Mouse (Mus musculus): ENCODE results near the gene Ptcd1. TPM values are rescaled to one million over a fixed set of nuclear protein-coding genes. Genes with fewer than 3 reads are reported as not detected.

Ptcd1 gene
- polyA plus RNA-seq, 1 experiment from 2014 or later: 20.5 TPM

DNA sequence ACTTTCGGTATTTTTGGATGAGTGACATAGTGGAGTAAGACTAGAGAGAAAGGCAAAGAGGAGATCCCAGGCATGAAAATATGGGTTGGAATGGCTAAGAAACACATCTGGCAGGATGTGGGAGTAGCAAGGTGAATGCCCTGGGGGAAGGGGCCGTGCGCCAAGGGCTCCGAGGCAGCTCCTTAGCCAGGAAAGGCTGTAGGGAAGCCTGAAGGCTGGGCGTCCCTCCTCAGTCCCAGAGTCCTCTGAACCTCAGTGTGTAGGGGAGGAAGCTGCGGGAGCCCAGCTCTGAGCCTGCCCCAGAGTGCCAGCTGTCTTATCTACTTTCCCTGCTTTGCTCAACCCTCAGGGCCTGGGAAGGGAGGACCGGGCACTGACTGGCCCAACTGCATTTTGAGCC, 46.0 kb downstream of the Ptcd1 start:
- H3K27ac ChIP-seq: no peak overlapping the region
- H3K27me3 ChIP-seq (replicated peaks): no peaks in the 10 kb centered on the region
- no peak overlapping the region for H3K4me3 ChIP-seq
- H3K4me2 ChIP-seq (replicated peaks): no peak overlapping the region
- ATAC-seq (ENCODE audit: low FRiP score, low read depth): no peak
- no peak overlapping the region for H3K9ac ChIP-seq
- WGBS: 80% methylated on average over 7 of the region's 7 CpGs
- H3K4me1 ChIP-seq: no peaks in the 10 kb centered on the region
- peaks cover 28% of the 10 kb centered on the region for H3K36me3 ChIP-seq
- H3K9me3 ChIP-seq: no peaks in the 10 kb centered on the region

DNA sequence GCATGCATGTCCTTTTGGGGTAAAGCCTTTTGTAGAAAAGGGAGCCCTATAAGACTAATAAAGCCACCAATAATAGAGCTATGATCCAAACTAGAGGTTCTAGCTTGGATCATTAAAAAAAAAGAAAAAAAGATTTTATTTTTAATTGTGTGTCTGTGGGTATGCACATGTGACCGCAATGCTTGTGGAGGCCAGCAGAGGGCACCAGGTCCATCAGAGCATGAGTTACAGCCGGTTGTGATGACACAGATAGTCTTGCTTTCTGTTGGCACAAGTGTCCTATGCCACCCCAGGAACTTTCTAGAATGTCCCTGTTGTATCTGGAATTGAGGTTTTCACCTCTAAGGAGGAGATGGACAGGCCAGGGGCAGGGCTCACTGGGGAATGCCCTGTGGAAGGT, 47.5 kb downstream of the Ptcd1 start:
- peaks cover 5% of the 10 kb centered on the region; the same call in 1 of the 2 replicates for H3K4me1 ChIP-seq
- ATAC-seq (ENCODE audit: low FRiP score, low read depth): no peak
- H3K4me2 ChIP-seq (replicated peaks): no peak overlapping the region
- H3K27ac ChIP-seq: no peak overlapping the region
- WGBS: 91% methylated on average over 2 of the region's 2 CpGs
- peaks cover 14% of the 10 kb centered on the region; the same call in 1 of the 2 replicates for H3K36me3 ChIP-seq
- no peaks in the 10 kb centered on the region for H3K9me3 ChIP-seq
- H3K4me3 ChIP-seq: no peak overlapping the region
- H3K27me3 ChIP-seq (replicated peaks): peaks cover 9% of the 10 kb centered on the region
- H3K9ac ChIP-seq: no peak overlapping the region

DNA sequence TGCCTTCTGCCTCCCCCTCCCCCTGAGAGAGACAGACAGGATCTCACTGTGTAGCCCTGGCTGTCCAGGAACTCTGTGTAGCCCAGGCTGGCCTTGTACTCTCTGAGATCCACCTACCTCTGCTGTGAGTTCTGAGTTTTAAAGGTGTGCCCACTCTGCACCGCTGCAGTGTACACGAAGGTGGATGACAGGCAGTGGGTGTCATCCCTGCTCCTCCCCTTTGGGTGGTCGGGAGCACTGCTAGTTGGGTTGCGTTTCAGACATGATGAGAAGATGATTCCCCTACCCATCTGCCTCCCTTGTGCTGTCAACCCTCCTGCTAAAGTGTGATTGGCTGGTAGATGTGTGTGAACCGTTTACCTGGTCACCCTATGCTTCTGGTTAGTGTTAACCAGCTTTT, 48.4 kb downstream of the Ptcd1 start:
- peaks cover 9% of the 10 kb centered on the region; the same call in 1 of the 2 replicates for H3K4me1 ChIP-seq
- H3K36me3 ChIP-seq: peaks cover 4% of the 10 kb centered on the region; the same call in 1 of the 2 replicates
- H3K9ac ChIP-seq: no peak overlapping the region
- no peak overlapping the region for H3K4me3 ChIP-seq
- H3K4me2 ChIP-seq (replicated peaks): no peak overlapping the region
- H3K9me3 ChIP-seq: no peaks in the 10 kb centered on the region
- H3K27ac ChIP-seq: no peak overlapping the region
- WGBS: 86% methylated on average over 5 of the region's 5 CpGs
- peaks cover 18% of the 10 kb centered on the region for H3K27me3 ChIP-seq (replicated peaks)
- no peak for ATAC-seq (ENCODE audit: low FRiP score, low read depth)

DNA sequence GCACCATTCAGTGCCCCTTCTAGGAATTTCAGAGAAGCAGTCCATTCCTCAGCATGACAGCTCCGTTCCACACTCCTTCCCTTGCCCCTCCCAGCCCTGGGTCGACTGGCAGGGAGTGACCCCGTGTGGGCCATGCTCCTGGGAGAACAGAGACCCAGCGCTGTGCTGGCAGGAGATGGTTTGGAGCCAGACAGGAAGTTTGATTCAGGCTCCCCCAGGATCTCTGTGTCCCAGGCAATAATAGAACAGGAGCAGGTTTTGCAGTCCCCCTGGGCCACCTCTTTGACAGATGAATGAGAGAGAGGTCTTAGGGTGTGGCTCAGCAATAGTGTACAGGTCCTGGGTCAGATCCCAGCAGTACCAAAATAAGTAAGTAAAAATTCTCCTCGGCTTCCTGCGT, 48.9 kb downstream of the Ptcd1 start:
- Histone ChIP-seq H3K4me2 (replicated peaks) (no peak overlapping the region), H3K36me3 (no peaks in the 10 kb centered on the region; the same call in 1 of the 2 replicates), H3K27me3 (replicated peaks) (peaks cover 20% of the 10 kb centered on the region), H3K9me3 (no peaks in the 10 kb centered on the region), H3K9ac (no peak overlapping the region), H3K4me3 (no peak overlapping the region), H3K27ac (no peak overlapping the region), H3K4me1 (peaks cover 9% of the 10 kb centered on the region; the same call in 1 of the 2 replicates)
- 69% methylated on average over 6 of the region's 6 CpGs for WGBS
- ATAC-seq (ENCODE audit: low FRiP score, low read depth): no peak

DNA sequence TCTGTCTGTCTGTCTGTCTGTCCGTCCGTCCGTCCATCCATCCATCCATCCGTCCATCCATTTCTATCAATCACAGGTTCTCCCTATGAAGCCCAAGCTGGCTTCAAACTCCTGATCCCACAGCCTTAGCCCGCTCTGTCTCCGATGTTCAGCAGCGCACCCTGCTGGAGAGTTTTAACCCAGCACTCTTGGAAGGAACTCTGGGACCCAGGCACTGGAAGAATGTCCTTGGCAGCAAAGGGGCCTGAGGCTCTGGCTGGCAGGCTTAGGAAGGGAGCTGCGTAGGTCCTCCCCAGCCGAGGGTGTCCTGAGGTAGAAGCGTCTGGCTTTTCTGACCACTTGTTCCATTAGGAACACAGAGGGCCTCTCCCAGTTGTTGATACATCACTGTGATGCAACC, 50.0 kb downstream of the Ptcd1 start:
- H3K4me3 ChIP-seq: no peak overlapping the region
- H3K9me3 ChIP-seq: no peaks in the 10 kb centered on the region
- 45% methylated on average over 10 of the region's 10 CpGs for WGBS
- ATAC-seq (ENCODE audit: low FRiP score, low read depth): no peak
- no peaks in the 10 kb centered on the region for H3K36me3 ChIP-seq
- peaks cover 9% of the 10 kb centered on the region; the same call in 1 of the 2 replicates for H3K4me1 ChIP-seq
- peaks cover 20% of the 10 kb centered on the region for H3K27me3 ChIP-seq (replicated peaks)
- no peak overlapping the region for H3K4me2 ChIP-seq (replicated peaks)
- no peak overlapping the region for H3K27ac ChIP-seq
- no peak overlapping the region for H3K9ac ChIP-seq

DNA sequence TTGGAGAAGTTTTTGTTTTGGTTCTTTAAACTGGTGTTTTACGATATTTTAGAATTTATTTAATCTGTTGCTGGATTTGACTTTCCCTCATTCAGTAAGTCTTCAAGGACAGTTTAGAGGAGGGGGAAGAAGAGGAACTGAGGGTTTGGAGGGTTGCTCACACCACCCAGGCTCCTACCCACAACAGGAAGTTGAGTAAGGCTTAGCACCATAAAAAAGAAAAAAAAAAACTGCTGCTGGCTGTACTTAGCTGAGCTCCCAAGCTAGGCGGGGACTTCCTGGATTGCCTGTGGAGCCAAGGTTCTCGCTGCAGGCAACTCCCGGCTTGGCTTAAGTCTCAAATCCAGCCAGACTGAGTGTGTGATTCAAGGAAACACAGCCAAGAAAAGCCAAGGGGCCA, 50.6 kb downstream of the Ptcd1 start:
- WGBS: 48% methylated on average over 4 of the region's 4 CpGs
- no peak overlapping the region for H3K9ac ChIP-seq
- no peak overlapping the region for H3K4me3 ChIP-seq
- no peak overlapping the region for H3K27ac ChIP-seq
- H3K27me3 ChIP-seq (replicated peaks): peaks cover 20% of the 10 kb centered on the region
- H3K4me1 ChIP-seq: peaks cover 9% of the 10 kb centered on the region; the same call in 1 of the 2 replicates
- H3K4me2 ChIP-seq (replicated peaks): no peak overlapping the region
- no peak for ATAC-seq (ENCODE audit: low FRiP score, low read depth)
- peaks cover under 1% of the 10 kb centered on the region; the same call in 1 of the 2 replicates for H3K36me3 ChIP-seq
- no peaks in the 10 kb centered on the region for H3K9me3 ChIP-seq

DNA sequence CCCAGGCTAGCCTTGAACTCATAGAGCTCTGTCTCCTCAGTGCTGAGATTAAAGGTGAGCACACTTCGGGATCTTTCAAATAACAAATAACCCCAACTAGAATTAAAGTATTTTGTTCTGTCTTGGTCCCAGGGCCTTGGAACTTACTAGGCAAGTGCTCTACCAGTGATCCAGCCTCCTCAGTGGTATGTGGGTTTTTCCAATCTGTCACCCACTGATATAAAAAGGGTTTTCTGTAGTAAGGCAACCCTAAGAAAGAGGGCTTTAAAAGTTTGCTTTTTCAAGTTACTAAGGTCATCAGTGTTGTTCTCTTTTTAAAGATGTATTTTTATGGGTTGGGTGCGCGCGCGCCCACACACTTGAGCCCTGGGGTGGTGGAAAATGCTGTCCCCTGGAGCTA, 51.2 kb downstream of the Ptcd1 start:
- Histone ChIP-seq H3K27me3 (replicated peaks) (peaks cover 20% of the 10 kb centered on the region), H3K4me2 (replicated peaks) (no peak overlapping the region), H3K4me3 (no peak overlapping the region), H3K4me1 (peaks cover 9% of the 10 kb centered on the region; the same call in 1 of the 2 replicates), H3K9me3 (no peaks in the 10 kb centered on the region), H3K36me3 (peaks cover 6% of the 10 kb centered on the region), H3K27ac (no peak overlapping the region), H3K9ac (no peak overlapping the region)
- ATAC-seq (ENCODE audit: low FRiP score, low read depth): no peak
- WGBS: 91% methylated on average over 5 of the region's 5 CpGs

DNA sequence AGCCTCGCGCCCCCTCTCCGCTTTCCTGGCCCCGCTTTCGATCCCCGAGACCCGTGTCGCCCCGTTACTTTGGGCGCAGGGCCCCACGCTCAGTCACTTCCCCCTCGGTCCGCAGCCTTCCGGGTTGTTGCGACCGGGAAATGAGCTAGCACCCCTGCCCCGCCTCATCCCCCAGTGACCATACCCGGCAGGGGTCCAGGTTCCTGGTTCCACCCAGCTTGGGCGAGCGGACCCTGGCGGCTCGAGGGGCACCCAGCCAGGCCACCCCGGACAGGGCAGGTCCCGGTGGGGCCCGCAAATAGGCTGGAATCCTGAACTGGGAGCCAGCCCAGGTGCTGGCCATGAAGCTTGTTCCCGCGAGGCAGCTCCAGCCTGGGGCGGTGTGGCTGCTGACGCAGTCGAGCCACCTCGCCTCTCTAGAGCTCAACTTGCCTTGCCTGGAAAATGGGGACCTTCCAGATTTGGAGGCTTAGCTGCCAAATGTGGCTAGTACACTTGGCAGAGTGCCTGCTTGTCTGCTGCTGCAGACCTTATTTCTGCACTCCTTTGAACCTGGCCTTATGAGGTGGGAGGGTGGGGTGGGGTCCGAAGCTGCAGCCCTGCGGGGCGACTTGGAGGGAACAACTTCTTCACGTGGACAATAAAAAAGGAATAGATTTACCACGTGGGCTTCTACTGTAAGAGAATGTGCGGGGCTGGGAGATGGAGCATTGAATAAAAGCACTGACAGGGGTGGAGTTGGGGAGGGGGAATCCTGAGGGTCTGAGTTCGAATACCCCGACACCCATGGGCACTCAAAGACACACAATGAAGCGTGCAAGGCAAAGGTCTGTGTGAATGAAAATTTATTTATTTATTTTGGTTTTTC, 52.1 kb downstream of the Ptcd1 start:
- Histone ChIP-seq H3K4me1 (peaks cover 9% of the 10 kb centered on the region; the same call in 1 of the 2 replicates), H3K27ac (no peak overlapping the region), H3K4me2 (replicated peaks) (peak overlapping the region; percentile 72), H3K4me3 (peak overlapping the region; percentile 47), H3K36me3 (peaks cover 15% of the 10 kb centered on the region), H3K9me3 (no peaks in the 10 kb centered on the region), H3K27me3 (replicated peaks) (peaks cover 20% of the 10 kb centered on the region), H3K9ac (peak overlapping the region; percentile 55)
- ATAC-seq (ENCODE audit: low FRiP score, low read depth): peak; percentile 18; the same call in 1 of the 2 replicates
- WGBS: 21% methylated on average over 36 of the region's 40 CpGs

DNA sequence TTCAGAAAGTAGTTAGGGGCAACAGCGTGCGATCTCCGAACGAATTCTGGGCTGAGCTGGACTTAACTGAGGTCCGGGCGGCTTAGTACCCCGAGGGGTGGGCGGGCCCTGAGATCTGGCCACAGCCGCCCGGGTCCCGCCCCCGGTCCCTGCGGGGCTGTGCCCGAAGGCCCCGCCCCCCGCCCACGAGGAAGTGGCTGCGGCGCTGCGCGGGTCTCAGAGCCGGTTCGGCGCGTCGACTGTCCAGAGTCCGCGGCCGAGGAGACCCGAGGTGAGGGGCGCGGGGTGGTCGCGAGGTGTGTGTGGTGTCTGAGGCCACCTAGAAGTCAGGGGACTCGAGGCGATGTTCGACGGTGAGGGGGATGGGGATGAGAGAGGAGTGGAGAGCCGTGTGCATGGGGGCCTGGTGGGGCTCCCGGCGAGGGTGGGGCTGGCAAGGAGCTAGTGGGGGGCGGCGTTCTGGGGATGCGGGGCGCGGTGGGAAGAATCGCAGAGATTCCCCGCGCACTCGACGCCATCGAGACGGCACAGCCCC, 52.8 kb downstream of the Ptcd1 start, which contains the start of gene Arpc1b:
Gene Arpc1b, plus strand, starts transcription at position 145 of the 535 bp plus-strand sequence.
- peaks cover 20% of the 10 kb centered on the region for H3K27me3 ChIP-seq (replicated peaks)
- peaks cover 22% of the 10 kb centered on the region for H3K36me3 ChIP-seq
- WGBS: under 1% methylated on average over 43 of the region's 53 CpGs
- no peak within 1 kb of the TSS for H3K27ac ChIP-seq
- H3K4me1 ChIP-seq: peaks cover 9% of the 10 kb centered on the region; the same call in 1 of the 2 replicates
- H3K9me3 ChIP-seq: no peaks in the 10 kb centered on the region
- ATAC-seq (ENCODE audit: low FRiP score, low read depth): peak; percentile 52
- H3K4me2 ChIP-seq (replicated peaks): peak within 1 kb of the TSS; percentile 72
- peak within 1 kb of the TSS; percentile 55 for H3K9ac ChIP-seq
- peak within 1 kb of the TSS; percentile 47 for H3K4me3 ChIP-seq

DNA sequence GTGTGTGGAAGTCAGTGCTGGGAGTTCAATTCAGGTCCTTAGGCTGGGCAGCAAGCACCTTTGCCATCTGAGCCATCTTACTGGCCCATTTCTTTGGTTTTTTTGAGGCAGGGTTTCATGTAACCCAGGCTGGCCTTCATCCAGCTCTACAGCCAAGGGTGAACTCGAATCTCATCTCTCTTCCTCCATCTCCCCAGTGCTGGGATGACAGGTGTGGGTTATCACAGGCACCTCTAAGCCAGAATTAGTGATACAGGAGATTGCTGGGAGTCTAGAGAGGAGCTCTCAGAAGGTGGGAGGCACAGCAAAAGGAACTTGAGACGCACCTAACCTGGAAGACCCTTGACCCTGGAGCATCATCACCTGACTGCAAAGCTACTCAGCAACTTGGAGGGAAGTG, 53.5 kb downstream of the Ptcd1 start:
- 0 out of 2 replicates have a peak overlapping the region, but pooled peaks have one; percentile 55 for H3K9ac ChIP-seq
- H3K36me3 ChIP-seq: peaks cover 28% of the 10 kb centered on the region
- no peak for ATAC-seq (ENCODE audit: low FRiP score, low read depth)
- H3K4me1 ChIP-seq: peaks cover 9% of the 10 kb centered on the region; the same call in 1 of the 2 replicates
- H3K27me3 ChIP-seq (replicated peaks): peaks cover 20% of the 10 kb centered on the region
- 42% methylated on average over 2 of the region's 2 CpGs for WGBS
- H3K9me3 ChIP-seq: no peaks in the 10 kb centered on the region
- no peak overlapping the region for H3K27ac ChIP-seq
- H3K4me2 ChIP-seq (replicated peaks): peak overlapping the region; percentile 72
- H3K4me3 ChIP-seq: 0 out of 2 replicates have a peak overlapping the region, but pooled peaks have one; percentile 47

DNA sequence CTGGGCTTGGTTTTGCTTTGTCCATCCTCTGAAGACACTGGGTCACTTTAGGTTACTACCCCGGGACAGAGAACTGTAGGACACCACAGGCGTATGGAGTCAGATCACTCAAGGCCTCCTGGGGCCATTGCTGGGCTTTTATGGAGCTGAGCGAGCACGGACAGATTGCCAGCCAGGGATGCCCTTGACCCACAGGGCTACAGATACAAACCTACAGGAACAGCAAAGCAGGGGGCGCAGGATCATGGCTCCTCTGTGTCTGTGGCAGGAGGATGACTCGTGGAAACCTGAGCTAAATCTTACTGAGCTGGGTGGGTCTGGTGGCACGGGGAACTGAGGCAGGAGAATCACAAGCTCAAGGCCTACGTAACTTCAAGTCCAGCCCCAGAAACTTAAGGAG, 54.3 kb downstream of the Ptcd1 start:
- no peak for ATAC-seq (ENCODE audit: low FRiP score, low read depth)
- H3K36me3 ChIP-seq: peaks cover 36% of the 10 kb centered on the region
- 78% methylated on average over 8 of the region's 8 CpGs for WGBS
- H3K4me2 ChIP-seq (replicated peaks): no peak overlapping the region
- no peak overlapping the region for H3K9ac ChIP-seq
- no peaks in the 10 kb centered on the region for H3K9me3 ChIP-seq
- peaks cover 20% of the 10 kb centered on the region for H3K27me3 ChIP-seq (replicated peaks)
- H3K4me3 ChIP-seq: no peak overlapping the region
- H3K4me1 ChIP-seq: peaks cover 9% of the 10 kb centered on the region; the same call in 1 of the 2 replicates
- no peak overlapping the region for H3K27ac ChIP-seq

DNA sequence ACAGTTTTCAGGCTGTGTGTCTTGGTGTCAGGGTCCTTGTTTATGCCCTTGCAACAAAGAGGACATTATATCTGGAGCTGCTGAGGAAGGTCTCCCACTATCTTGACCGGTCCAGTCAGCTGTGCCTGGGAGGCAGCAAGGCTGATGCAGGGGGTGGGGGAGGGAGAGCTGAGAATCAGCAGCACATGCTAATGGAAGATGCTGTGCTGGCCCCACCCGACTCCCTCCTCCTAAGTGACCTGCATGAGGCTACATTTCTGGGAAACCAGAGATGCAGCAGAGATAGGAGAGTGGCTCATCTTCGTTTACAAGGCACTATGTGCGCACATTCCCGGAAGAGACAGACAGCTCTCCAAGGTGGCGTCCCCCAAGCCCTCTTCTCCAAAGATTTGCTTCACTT, 56.5 kb downstream of the Ptcd1 start:
- Histone ChIP-seq H3K4me3 (no peak overlapping the region), H3K9ac (no peak overlapping the region), H3K9me3 (no peaks in the 10 kb centered on the region), H3K27me3 (replicated peaks) (peaks cover 20% of the 10 kb centered on the region), H3K4me1 (peaks cover 9% of the 10 kb centered on the region; the same call in 1 of the 2 replicates), H3K27ac (no peak overlapping the region), H3K4me2 (replicated peaks) (no peak overlapping the region), H3K36me3 (peaks cover 58% of the 10 kb centered on the region)
- no peak for ATAC-seq (ENCODE audit: low FRiP score, low read depth)
- WGBS: 84% methylated on average over 6 of the region's 6 CpGs
